In genomic region chr14:16554643-16555459, GRCm38 (mm10) we compare ENCODE assay signal across 9 mouse cellular contexts.
DNase-seq lines count a peak whose midpoint lies in the region; ATAC-seq lines count a peak whose summit lies in the region.
"Had no signal": no experiment of that assay in that cellular context is flagged by ENCODE, and none has a peak within 500 bp of the region (broad histone marks: within the 10 kb centered on the region; RNA-seq: fewer than 3 reads in every experiment).

No protein-coding gene starts in this region.

- H3K27ac ChIP-seq in heart, embryonic 14.5 days (replicated peaks in 1 of 2; ENCODE audit: control insufficient read depth in 1 of 2, insufficient read depth in 1 of 2, low read depth in 2 of 2, low read length in 2 of 2): peak overlapping the region; percentile 69 to 81
- peak overlapping the region; percentile 2; the same call in 1 of the 2 replicates for H3K27ac ChIP-seq in stomach, embryonic 16.5 days (ENCODE audit: low read length)
- H3K27ac ChIP-seq: macrophage had no signal

- peaks cover 44 to 69% of the 10 kb centered on the region in 2 experiments for H3K4me1 ChIP-seq in heart, embryonic 14.5 days (ENCODE audit: control insufficient read depth in 2 of 2, insufficient read depth in 2 of 2, low read length in 2 of 2)
- H3K4me1 ChIP-seq in stomach, embryonic 16.5 days (ENCODE audit: control insufficient read depth, insufficient read depth, low read length): peaks cover 26% of the 10 kb centered on the region

- DNase-seq in thymus, postnatal 0 days (ENCODE audit: low spot score): peak; percentile 7
- no peak for DNase-seq in thymus, postnatal 10 days (ENCODE audit: low spot score in 2 of 2)
- DNase-seq in kidney, postnatal 14 days: peak; percentile 65
- no peak for DNase-seq in ovary, postnatal 14 days (ENCODE audit: low spot score)
- no peak for DNase-seq in layer of hippocampus, adult 8-10 months (ENCODE audit: low spot score in 2 of 2)

- H3K4me3 ChIP-seq in heart, embryonic 14.5 days (ENCODE audit: control insufficient read depth in 1 of 2, insufficient read depth in 1 of 2, low read depth in 1 of 2, low read length in 2 of 2): no peak overlapping the region
- no peak overlapping the region for H3K4me3 ChIP-seq in stomach, embryonic 16.5 days (replicated peaks; ENCODE audit: low read length)

- peak overlapping the region; percentile 10 for H3K9ac ChIP-seq in heart, embryonic 14.5 days (ENCODE audit: low read length)
- H3K9ac ChIP-seq in stomach, embryonic 16.5 days (ENCODE audit: low read length): peak overlapping the region; percentile 31; the same call in 1 of the 2 replicates

- WGBS in heart, embryonic 14.5 days: 21% methylated on average over 12 of the region's 12 CpGs
- WGBS in stomach, embryonic 16.5 days: 35% methylated on average over 12 of the region's 12 CpGs

- peak; percentile 60 for ATAC-seq in heart, embryonic 14.5 days (ENCODE audit: insufficient number of reproducible peaks, insufficient read depth, low FRiP score, low read depth)
- ATAC-seq in stomach, embryonic 16.5 days (ENCODE audit: insufficient read depth, low FRiP score): peak; percentile 47
- no peak for ATAC-seq in frontal cortex, adult (ENCODE audit: low TSS enrichment)

- no peaks in the 10 kb centered on the region for H3K36me3 ChIP-seq in heart, embryonic 14.5 days (ENCODE audit: control insufficient read depth, insufficient read depth, low read length)
- no peaks in the 10 kb centered on the region for H3K36me3 ChIP-seq in stomach, embryonic 16.5 days (ENCODE audit: control insufficient read depth, insufficient read depth, low read length)

- no peaks in the 10 kb centered on the region for H3K9me3 ChIP-seq in heart, embryonic 14.5 days (ENCODE audit: control insufficient read depth, low read length)
- H3K9me3 ChIP-seq in stomach, embryonic 16.5 days (replicated peaks; ENCODE audit: control insufficient read depth, low read length): no peaks in the 10 kb centered on the region

- peak overlapping the region; percentile 26; the same call in 1 of the 2 replicates for H3K4me2 ChIP-seq in heart, embryonic 14.5 days (ENCODE audit: low read length)
- no peak overlapping the region for H3K4me2 ChIP-seq in stomach, embryonic 16.5 days (ENCODE audit: low read depth, low read length)

- H3K27me3 ChIP-seq in heart, embryonic 14.5 days (ENCODE audit: control insufficient read depth, insufficient read depth, low read length): no peaks in the 10 kb centered on the region
- H3K27me3 ChIP-seq in stomach, embryonic 16.5 days (ENCODE audit: control insufficient read depth, insufficient read depth, low read length): no peaks in the 10 kb centered on the region

Comparison
In these comparisons a context has a peak if more than half of its experiments do, and no peak if none do; other contexts are left out.
1. DNase-seq: peak in thymus, postnatal 0 days (single experiment) and kidney, postnatal 14 days (single experiment); none in thymus, postnatal 10 days (0 of 2), ovary, postnatal 14 days (single experiment) and layer of hippocampus, adult 8-10 months (0 of 2).